Mouse (Mus musculus) MEL (cell line): ENCODE measurements around the gene Mrpl53. TPM values are rescaled to one million over a fixed set of nuclear protein-coding genes. Genes with fewer than 3 reads are reported as not detected.

Experiments
- DNase-seq: peaks from one replicate; pipeline ENCODE4 v3.0.0; 2011; ENCODE audit warnings: low read depth, low spot score
- H3K27ac ChIP-seq: 2 replicates; pipeline ENCODE4 v1.5.1; 2012; ENCODE audit warnings: low read depth, mild to moderate bottlenecking, control low read depth, low read length, moderate library complexity; ENCODE audit not compliant: control insufficient read depth
- H3K27me3 ChIP-seq, 2 experiments: fragments of 150-350 bp in 1 of 2; sonication (generic) in 1 of 2; 2 replicates each; pipeline ENCODE4 v1.6.1; 2012; ENCODE audit warnings: low read length in 2 of 2, mild to moderate bottlenecking in 2 of 2, improper control_type of control experiment in 1 of 2, moderate library complexity in 1 of 2; ENCODE audit not compliant: insufficient read depth in 2 of 2, control insufficient read depth in 1 of 2
- H3K36me3 ChIP-seq, 2 experiments: 2 replicates each; pipeline ENCODE4 v1.6.1; 2012 to 2014; ENCODE audit warnings: low read length in 2 of 2, improper control_type of control experiment in 1 of 2, inconsistent platforms in 1 of 2, mild to moderate bottlenecking in 1 of 2; ENCODE audit not compliant: insufficient read depth in 2 of 2, control insufficient read depth in 1 of 2
- H3K4me1 ChIP-seq, 2 experiments: fragments of 150-350 bp in 1 of 2; sonication (generic) in 1 of 2; 2 replicates each; pipeline ENCODE4 v1.6.1; 2012; ENCODE audit warnings: low read length in 2 of 2, improper control_type of control experiment in 1 of 2, mild to moderate bottlenecking in 1 of 2; ENCODE audit not compliant: insufficient read depth in 2 of 2, control insufficient read depth in 1 of 2
- H3K4me3 ChIP-seq, 2 experiments: fragments of 150-350 bp in 1 of 2; sonication (generic) in 1 of 2; 2 replicates each; pipeline ENCODE4 v1.5.1; 2012; ENCODE audit warnings: low read depth in 2 of 2, low read length in 2 of 2, mild to moderate bottlenecking in 2 of 2, moderate library complexity in 2 of 2, control low read depth in 1 of 2, improper control_type of control experiment in 1 of 2; ENCODE audit not compliant: control insufficient read depth in 1 of 2, insufficient read depth in 1 of 2
- H3K79me2 ChIP-seq: 2 replicates; pipeline ENCODE4 v1.6.1; 2012; ENCODE audit warnings: mild to moderate bottlenecking, low read length, moderate library complexity; ENCODE audit not compliant: control insufficient read depth, poor library complexity, insufficient read depth
- H3K9ac ChIP-seq: 2 replicates; pipeline ENCODE4 v1.6.1; 2012; ENCODE audit warnings: low read depth, mild to moderate bottlenecking, control low read depth, low read length, moderate library complexity; ENCODE audit not compliant: control insufficient read depth, poor library complexity, severe bottlenecking
- H3K9me3 ChIP-seq: fragments of 150-350 bp; sonication (generic); replicated peaks from 2 replicates; pipeline ENCODE4 v1.6.1; 2012; ENCODE audit warnings: mild to moderate bottlenecking, low read length, improper control_type of control experiment, moderate library complexity; ENCODE audit not compliant: insufficient read depth
- BHLHE40 ChIP-seq: IDR thresholded peaks from 2 replicates; pipeline ENCODE4 v1.6.1; 2012; ENCODE audit warnings: low read depth, mild to moderate bottlenecking, inconsistent platforms, low read length, improper control_type of control experiment, borderline replicate concordance
- E2F4 ChIP-seq: IDR thresholded peaks from 2 replicates; pipeline ENCODE4 v1.6.1; 2011; ENCODE audit warnings: low read depth, low read length, improper control_type of control experiment, borderline replicate concordance
- ELF1 ChIP-seq: IDR thresholded peaks from 2 replicates; pipeline ENCODE4 v1.6.1; 2014; ENCODE audit warnings: low read depth, mild to moderate bottlenecking, inconsistent platforms, low read length, improper control_type of control experiment, moderate library complexity
- JUND ChIP-seq: IDR thresholded peaks from 2 replicates; pipeline ENCODE4 v1.6.1; 2011; ENCODE audit warnings: low read depth, mild to moderate bottlenecking, improper control_type of control experiment, low read length
- MAFK ChIP-seq: IDR thresholded peaks from 2 replicates; pipeline ENCODE4 v1.6.1; 2011; ENCODE audit warnings: low read depth, mild to moderate bottlenecking, low read length, improper control_type of control experiment, borderline replicate concordance
- MEF2A ChIP-seq: IDR thresholded peaks from 2 replicates; pipeline ENCODE4 v1.6.1; 2014; ENCODE audit warnings: low read depth, mild to moderate bottlenecking, inconsistent platforms, low read length, improper control_type of control experiment; ENCODE audit not compliant: poor library complexity, insufficient replicate concordance, severe bottlenecking; ENCODE audit errors: extremely low read depth
- MXI1 ChIP-seq: IDR thresholded peaks from 2 replicates; pipeline ENCODE4 v1.6.1; 2011; ENCODE audit warnings: mild to moderate bottlenecking, low read depth, low read length, improper control_type of control experiment
- MYB ChIP-seq: IDR thresholded peaks from 2 replicates; pipeline ENCODE4 v1.6.1; 2011; ENCODE audit warnings: mild to moderate bottlenecking, low read depth, low read length, improper control_type of control experiment
- MYC ChIP-seq: IDR thresholded peaks from 2 replicates; pipeline ENCODE4 v1.6.1; 2011; ENCODE audit warnings: low read depth, mild to moderate bottlenecking, low read length, improper control_type of control experiment, moderate library complexity
- NELFE ChIP-seq: IDR thresholded peaks from 2 replicates; pipeline ENCODE4 v1.6.1; 2011; ENCODE audit warnings: low read depth, low read length, improper control_type of control experiment
- NRF1 ChIP-seq: IDR thresholded peaks from 2 replicates; pipeline ENCODE4 v1.6.1; 2014; ENCODE audit warnings: low read depth, mild to moderate bottlenecking, inconsistent platforms, low read length, improper control_type of control experiment, moderate library complexity; ENCODE audit not compliant: poor library complexity, insufficient read depth, severe bottlenecking
- POLR2AphosphoS5 ChIP-seq: IDR thresholded peaks from 2 replicates; pipeline ENCODE4 v1.6.1; 2012; ENCODE audit warnings: low read depth, borderline replicate concordance, mild to moderate bottlenecking, inconsistent platforms, low read length, moderate library complexity, mixed read lengths
- SMC3 ChIP-seq: IDR thresholded peaks from 2 replicates; pipeline ENCODE4 v1.6.1; 2011; ENCODE audit warnings: low read depth, low read length, improper control_type of control experiment
- TAL1 ChIP-seq: IDR thresholded peaks from 2 replicates; pipeline ENCODE4 v1.6.1; 2012; ENCODE audit warnings: mild to moderate bottlenecking, inconsistent platforms, low read length, moderate library complexity, mixed read lengths
- TBP ChIP-seq: IDR thresholded peaks from 2 replicates; pipeline ENCODE4 v1.8.0; 2011; ENCODE audit warnings: low read depth, low read length, improper control_type of control experiment
- TCF12 ChIP-seq: IDR thresholded peaks from 2 replicates; pipeline ENCODE4 v1.6.1; 2014; ENCODE audit warnings: low read depth, mild to moderate bottlenecking, inconsistent platforms, low read length, improper control_type of control experiment, moderate library complexity
- USF1 ChIP-seq: IDR thresholded peaks from 2 replicates; pipeline ENCODE4 v1.6.1; 2014; ENCODE audit warnings: low read depth, mild to moderate bottlenecking, inconsistent platforms, low read length, improper control_type of control experiment, moderate library complexity
- USF2 ChIP-seq, 2 experiments: IDR thresholded peaks; 2 replicates each; pipeline ENCODE4 v1.6.1; 2011 to 2012; ENCODE audit warnings: improper control_type of control experiment in 2 of 2, low read length in 2 of 2, borderline replicate concordance in 1 of 2, inconsistent platforms in 1 of 2, low read depth in 1 of 2, mild to moderate bottlenecking in 1 of 2; ENCODE audit not compliant: insufficient read depth in 1 of 2
- ZC3H11A ChIP-seq: IDR thresholded peaks from 2 replicates; pipeline ENCODE4 v1.6.1; 2012; ENCODE audit warnings: low read depth, mild to moderate bottlenecking, inconsistent platforms, low read length, improper control_type of control experiment
- ZNF384 ChIP-seq: IDR thresholded peaks from 2 replicates; pipeline ENCODE4 v1.6.1; 2012; ENCODE audit warnings: low read depth, mild to moderate bottlenecking, inconsistent platforms, low read length, improper control_type of control experiment
- polyA plus RNA-seq, 2 experiments: library from polyadenylated mRNA; stranded (reverse) in 1 of 2; unstranded in 1 of 2; fragments of >175 nt in 1 of 2; fragments of >200 nt in 1 of 2; gene quantifications; 2 replicates each; pipeline versions ENCODE4 v1.2.1 to v1.2.4; 2012; ENCODE audit warnings: low replicate concordance in 2 of 2, low read depth in 1 of 2; ENCODE audit not compliant: insufficient read length in 2 of 2, insufficient read depth in 1 of 2, missing spikeins in 1 of 2
- total RNA-seq: library from RNA; depleted of rRNA; stranded (reverse); fragments of 300-350 nt; gene quantifications from 2 replicates; pipeline ENCODE4 v1.2.3, GENCODE M21; 2012

Mrpl53 gene
- total and polyA plus RNA-seq, 3 experiments = 63.8 to 91.3 TPM; not detected in 1

- peak; percentile 96 for TF ChIP-seq NELFE
- no peak for TF ChIP-seq USF1
- no peak for TF ChIP-seq ZC3H11A
- no peak for TF ChIP-seq BHLHE40
- peak; percentile 41; the same call in 1 of the 2 replicates for TF ChIP-seq NRF1
- no peak for TF ChIP-seq ZNF384
- peak; percentile 61 for TF ChIP-seq TCF12
- no peak for TF ChIP-seq E2F4
- TF ChIP-seq TBP = peak; percentile 80
- TF ChIP-seq MAFK = no peak
- no peak for TF ChIP-seq JUND
- TF ChIP-seq MYB = no peak
- no peak for TF ChIP-seq USF2 (IDR thresholded peaks at IDR 0.05; ENCODE audit: borderline replicate concordance in 1 of 2, insufficient read depth in 1 of 2, low read depth in 1 of 2, low read length in 2 of 2)
- TF ChIP-seq MYC = no peak
- TF ChIP-seq TAL1 = no peak
- no peak for TF ChIP-seq SMC3
- no peak for TF ChIP-seq MEF2A
- TF ChIP-seq MXI1 = peak; percentile 88
Observed at GRCm38 (mm10) chr6:83115011-83115671, 6.3 kb downstream of the Mrpl53 start, which contains the start of gene Mogs (continued).

GRCm38 (mm10) chr6:83115682-83116372, 7.0 kb downstream of the Mrpl53 start:
- H3K4me1 ChIP-seq = peaks cover 0 to 19% of the 10 kb centered on the region in 2 experiments; a peak in 2 of 4 replicates
- peak; percentile 50 for DNase-seq
- peaks cover 0 to 15% of the 10 kb centered on the region in 2 experiments; a peak in 3 of 4 replicates for H3K36me3 ChIP-seq

More at GRCm38 (mm10) chr6:83115682-83116372, 7.0 kb downstream of the Mrpl53 start:
- Histone ChIP-seq H3K4me3 (peak overlapping the region; percentile 89 to 94), H3K27ac (peak overlapping the region; percentile 4), H3K79me2 (peaks cover 34% of the 10 kb centered on the region), H3K27me3 (no peaks in the 10 kb centered on the region), H3K9ac (peak overlapping the region; percentile 88), H3K9me3 (no peaks in the 10 kb centered on the region)
- peak; percentile 2; the same call in 1 of the 2 replicates for TF ChIP-seq NRF1
- peak; percentile 27 for TF ChIP-seq MXI1
- no peak for TF ChIP-seq POLR2AphosphoS5
- no peak for TF ChIP-seq ELF1
- peak; percentile 63; the same call in 1 of the 2 replicates for TF ChIP-seq MYC
